13 mouse cellular contexts compared by ENCODE assay signal in the genomic region with DNA sequence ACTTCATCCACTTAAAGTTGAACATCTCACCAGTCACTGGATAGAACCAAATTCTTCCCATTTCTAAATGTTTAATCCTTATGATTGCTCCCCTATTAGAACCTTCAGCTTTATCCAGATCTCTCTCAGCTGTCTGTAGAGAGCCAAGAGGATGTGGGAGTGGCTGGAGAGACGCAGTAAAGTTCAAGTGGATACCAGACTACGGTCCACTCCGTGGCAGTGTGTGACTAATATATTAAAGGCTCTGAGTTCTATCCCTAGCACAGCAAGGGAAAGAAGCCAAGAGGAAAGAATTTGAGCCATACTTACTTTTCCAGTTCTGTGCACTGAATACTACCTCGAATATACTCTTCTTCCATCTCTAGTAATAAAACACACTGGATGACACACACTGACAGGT.
"Had no signal": no experiment of that assay in that cellular context is flagged by ENCODE, and none has a peak within 500 bp of the region (broad histone marks: within the 10 kb centered on the region; RNA-seq: fewer than 3 reads in every experiment).

No protein-coding gene starts in this region.

- H3K4me1 ChIP-seq: liver, embryonic 15.5 days; midbrain, embryonic 13.5 days; stomach, embryonic 15.5 days had no signal

- H3K4me2 ChIP-seq: limb, embryonic 12.5 days; liver, embryonic 15.5 days; midbrain, embryonic 13.5 days; stomach, embryonic 15.5 days had no signal

- H3K9ac ChIP-seq: limb, embryonic 12.5 days; liver, embryonic 15.5 days; midbrain, embryonic 13.5 days; stomach, embryonic 15.5 days had no signal

- H3K4me3 ChIP-seq: limb, embryonic 12.5 days; liver, embryonic 15.5 days; midbrain, embryonic 13.5 days; stomach, embryonic 15.5 days had no signal

- H3K36me3 ChIP-seq: limb, embryonic 12.5 days; liver, embryonic 15.5 days; midbrain, embryonic 13.5 days; stomach, embryonic 15.5 days had no signal

- H3K27ac ChIP-seq: limb, embryonic 12.5 days; liver, embryonic 15.5 days; midbrain, embryonic 13.5 days; stomach, embryonic 15.5 days had no signal

- ATAC-seq: intestine, embryonic 16.5 days; midbrain, embryonic 13.5 days had no signal

- DNase-seq: layer of hippocampus, adult 9-11 months; layer of hippocampus, postnatal 36 days; liver; lung, adult 2 months; lung, postnatal 14 days; right cerebral cortex, postnatal 14 days; thymus, adult 2 months; thymus, postnatal 25 days had no signal

- H3K9me3 ChIP-seq: limb, embryonic 12.5 days; liver, embryonic 15.5 days; midbrain, embryonic 13.5 days; stomach, embryonic 15.5 days had no signal

- H3K27me3 ChIP-seq: limb, embryonic 12.5 days; liver, embryonic 15.5 days; midbrain, embryonic 13.5 days; stomach, embryonic 15.5 days had no signal
